Mouse (Mus musculus): ENCODE results near the gene Mrps11. TPM values are rescaled to one million over a fixed set of nuclear protein-coding genes. Genes with fewer than 3 reads are reported as not detected.

Gene Mrps11
- polyA plus RNA-seq, 1 experiment from 2014 or later, result 80.9 TPM

DNA sequence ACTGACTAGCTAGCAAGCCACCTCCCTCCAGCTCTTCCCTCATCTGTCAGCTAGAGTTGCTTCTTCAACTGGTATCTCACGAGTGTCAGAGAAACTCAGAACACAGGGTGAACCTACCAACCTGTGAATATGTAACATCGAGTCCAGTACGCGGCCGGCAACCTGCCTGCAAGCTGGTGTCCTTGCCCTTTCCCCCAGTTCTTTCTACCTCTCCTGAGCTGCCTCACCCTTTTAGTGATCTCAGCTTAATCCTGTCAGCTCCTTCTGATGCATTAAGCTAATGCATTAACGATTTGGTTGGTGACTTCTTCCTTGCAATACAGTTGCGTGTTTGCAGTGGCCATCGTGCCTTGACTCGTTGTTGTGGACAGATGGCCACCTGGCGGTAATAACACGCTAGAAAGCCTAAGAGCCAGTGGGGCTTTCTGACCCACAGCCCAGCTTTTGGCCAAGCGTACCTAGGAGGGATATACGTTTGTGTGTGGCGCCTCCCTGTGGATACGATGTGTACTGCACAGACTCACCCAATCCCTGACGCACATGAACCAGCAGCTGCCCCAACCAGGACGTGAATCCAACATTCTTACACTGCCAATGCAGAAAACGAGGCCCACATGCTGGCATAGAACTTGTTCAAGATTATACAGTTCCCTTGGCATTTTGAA lies 16.8 kb upstream of the Mrps11 start:
- peak; percentile 56; the same call in 1 of the 2 replicates for ATAC-seq (replicated peaks; ENCODE audit: low FRiP score)
- H3K4me2 ChIP-seq, result peak overlapping the region; percentile 28; the same call in 1 of the 2 replicates
- no peaks in the 10 kb centered on the region for H3K27me3 ChIP-seq
- H3K36me3 ChIP-seq, result no peaks in the 10 kb centered on the region
- H3K4me1 ChIP-seq, result no peaks in the 10 kb centered on the region
- WGBS, result 20% methylated on average over 18 of the region's 18 CpGs
- no peak overlapping the region for H3K4me3 ChIP-seq (replicated peaks)
- H3K27ac ChIP-seq, result no peak overlapping the region
- H3K9ac ChIP-seq, result no peak overlapping the region
- no peaks in the 10 kb centered on the region for H3K9me3 ChIP-seq (replicated peaks)

DNA sequence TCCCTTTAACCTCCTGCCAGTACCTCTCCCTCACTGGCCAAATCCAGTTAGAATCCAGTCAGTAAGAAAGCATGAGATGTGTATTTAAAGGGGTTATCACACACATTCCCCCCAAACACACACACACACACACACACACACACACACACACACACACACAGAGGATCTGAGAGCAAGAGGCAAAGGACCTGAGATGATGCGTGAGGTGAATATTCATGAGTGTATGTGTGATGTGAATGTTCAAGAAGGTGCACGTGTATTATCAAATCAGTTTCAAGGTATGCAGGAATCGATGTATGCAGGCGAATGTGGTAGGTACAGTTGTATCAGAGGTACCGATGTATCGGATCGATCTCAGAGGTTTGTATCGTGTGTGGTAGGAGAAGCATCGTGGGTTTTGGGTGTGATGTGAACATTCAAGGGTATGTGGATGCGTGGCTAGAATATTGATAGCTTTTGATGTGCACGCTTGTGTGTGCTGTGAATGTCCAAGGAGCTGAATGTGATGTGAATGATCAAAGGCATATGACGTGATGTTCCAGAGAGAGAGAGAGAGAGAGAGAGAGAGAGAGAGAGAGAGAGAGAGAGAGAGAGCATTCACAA lies 14.9 kb upstream of the Mrps11 start:
- Histone ChIP-seq H3K4me2 (no peak overlapping the region), H3K4me3 (replicated peaks) (no peak overlapping the region), H3K9ac (no peak overlapping the region), H3K27ac (no peak overlapping the region), H3K36me3 (peaks cover 3% of the 10 kb centered on the region), H3K27me3 (no peaks in the 10 kb centered on the region), H3K4me1 (no peaks in the 10 kb centered on the region), H3K9me3 (replicated peaks) (no peaks in the 10 kb centered on the region)
- WGBS, result 86% methylated on average over 12 of the region's 12 CpGs
- ATAC-seq (replicated peaks; ENCODE audit: low FRiP score), result no peak

DNA sequence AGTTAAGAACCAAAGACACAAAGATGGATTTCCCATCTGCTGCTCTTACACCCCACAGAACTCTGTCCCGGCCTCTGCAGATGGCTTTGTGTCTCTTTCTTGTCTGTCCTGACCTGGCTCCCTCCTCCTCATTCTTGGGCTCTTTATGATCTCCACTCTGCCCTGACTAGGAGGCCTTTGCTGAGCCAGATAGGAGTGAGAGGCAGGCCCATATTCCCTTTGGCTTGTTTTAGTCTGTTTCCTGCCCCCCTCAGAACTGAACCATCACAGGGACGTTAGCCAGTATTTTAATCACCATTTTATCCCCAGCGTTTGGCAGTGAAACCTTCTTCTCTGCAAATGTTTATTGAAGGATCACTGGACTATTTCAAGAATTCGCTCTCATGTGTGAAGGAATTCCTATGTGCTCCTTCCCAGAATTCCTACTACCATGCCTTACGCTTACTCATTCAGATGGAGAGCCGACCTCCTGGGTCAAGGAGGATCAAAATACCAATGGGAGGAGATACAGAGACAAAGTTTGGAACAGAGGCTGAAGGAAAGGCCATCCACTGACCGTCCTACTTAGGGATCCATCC lies 13.8 kb upstream of the Mrps11 start:
- no peak overlapping the region for H3K4me2 ChIP-seq
- H3K9ac ChIP-seq, result no peak overlapping the region
- H3K36me3 ChIP-seq, result peaks cover 14% of the 10 kb centered on the region
- H3K4me1 ChIP-seq, result no peaks in the 10 kb centered on the region
- H3K27me3 ChIP-seq, result no peaks in the 10 kb centered on the region
- 0 out of 2 replicates have a peak overlapping the region, but pooled peaks have one; percentile 9 for H3K27ac ChIP-seq
- no peak for ATAC-seq (replicated peaks; ENCODE audit: low FRiP score)
- no peak overlapping the region for H3K4me3 ChIP-seq (replicated peaks)
- WGBS, result 55% methylated on average over 7 of the region's 7 CpGs
- H3K9me3 ChIP-seq (replicated peaks), result no peaks in the 10 kb centered on the region

DNA sequence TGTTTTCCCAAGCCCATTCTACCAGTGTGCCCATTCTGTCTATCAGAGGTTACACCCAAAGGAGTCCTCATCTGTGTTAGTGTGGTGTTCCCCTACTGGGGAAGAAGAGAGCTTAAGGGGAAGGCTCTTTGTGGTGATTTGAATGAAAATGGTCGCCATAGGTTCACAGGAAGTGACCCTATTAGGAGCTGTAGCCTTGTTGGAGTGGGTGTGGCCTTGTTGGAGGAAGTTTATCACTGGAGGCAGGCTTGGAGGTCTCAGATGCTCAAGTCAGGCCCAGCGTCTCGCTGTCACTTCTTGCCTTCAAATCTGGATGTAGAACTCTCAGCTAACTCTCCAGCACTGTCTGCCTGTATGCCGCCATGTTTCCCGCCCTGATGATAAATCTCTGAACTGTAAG lies 12.0 kb upstream of the Mrps11 start:
- no peak overlapping the region for H3K4me3 ChIP-seq (replicated peaks)
- no peaks in the 10 kb centered on the region for H3K9me3 ChIP-seq (replicated peaks)
- H3K27ac ChIP-seq, result no peak overlapping the region
- no peak overlapping the region for H3K9ac ChIP-seq
- no peak overlapping the region for H3K4me2 ChIP-seq
- no peak for ATAC-seq (replicated peaks; ENCODE audit: low FRiP score)
- no peaks in the 10 kb centered on the region for H3K27me3 ChIP-seq
- 85% methylated on average over 5 of the region's 5 CpGs for WGBS
- no peaks in the 10 kb centered on the region for H3K4me1 ChIP-seq
- H3K36me3 ChIP-seq, result peaks cover 31% of the 10 kb centered on the region

DNA sequence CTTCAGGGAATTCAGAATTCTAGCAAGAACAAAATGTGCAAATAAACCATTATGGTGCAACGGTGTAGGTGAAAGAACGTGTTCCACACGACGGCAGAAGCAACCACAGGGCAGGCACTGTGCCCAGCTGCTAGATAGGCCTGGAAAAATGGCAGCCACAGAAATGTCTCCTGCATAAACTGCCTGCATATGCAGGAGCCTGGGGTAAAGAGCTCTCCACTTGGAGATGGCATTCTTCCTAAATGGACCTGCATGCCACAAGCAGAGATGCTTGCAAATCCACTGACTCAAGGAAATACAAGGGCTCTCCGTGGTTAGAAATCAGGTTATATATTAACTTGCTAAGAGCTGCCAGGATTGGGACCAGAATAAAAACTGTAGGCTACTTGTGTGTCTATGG lies 4.2 kb upstream of the Mrps11 start:
- peaks cover 14% of the 10 kb centered on the region for H3K4me1 ChIP-seq
- peaks cover 73% of the 10 kb centered on the region for H3K36me3 ChIP-seq
- no peak for ATAC-seq (replicated peaks; ENCODE audit: low FRiP score)
- no peak overlapping the region for H3K4me3 ChIP-seq (replicated peaks)
- no peak overlapping the region for H3K9ac ChIP-seq
- no peaks in the 10 kb centered on the region for H3K27me3 ChIP-seq
- no peaks in the 10 kb centered on the region for H3K9me3 ChIP-seq (replicated peaks)
- no peak overlapping the region for H3K4me2 ChIP-seq
- H3K27ac ChIP-seq, result no peak overlapping the region
- 84% methylated on average over 5 of the region's 5 CpGs for WGBS

DNA sequence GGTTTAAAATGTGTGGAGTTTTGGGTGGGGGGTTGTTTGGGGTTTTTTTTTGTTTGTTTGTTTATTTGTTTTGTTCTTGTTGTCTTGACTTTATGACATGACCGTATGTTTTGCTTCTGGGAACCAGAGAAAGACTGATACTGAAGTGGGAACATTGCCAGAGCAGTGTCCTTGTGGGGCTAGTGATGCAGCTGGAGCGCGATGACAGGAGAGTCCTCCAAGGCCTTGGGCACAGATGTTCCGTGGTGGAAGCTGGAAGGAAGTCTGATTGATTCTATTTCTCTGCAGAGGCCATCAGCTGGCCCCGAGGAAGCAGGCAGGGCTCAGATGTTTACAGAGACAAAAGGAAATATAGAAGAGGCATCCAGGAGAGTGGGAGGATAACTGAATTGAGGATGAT lies 3.0 kb downstream of the Mrps11 start:
- Histone ChIP-seq H3K9ac (no peak overlapping the region), H3K4me2 (no peak overlapping the region)

DNA sequence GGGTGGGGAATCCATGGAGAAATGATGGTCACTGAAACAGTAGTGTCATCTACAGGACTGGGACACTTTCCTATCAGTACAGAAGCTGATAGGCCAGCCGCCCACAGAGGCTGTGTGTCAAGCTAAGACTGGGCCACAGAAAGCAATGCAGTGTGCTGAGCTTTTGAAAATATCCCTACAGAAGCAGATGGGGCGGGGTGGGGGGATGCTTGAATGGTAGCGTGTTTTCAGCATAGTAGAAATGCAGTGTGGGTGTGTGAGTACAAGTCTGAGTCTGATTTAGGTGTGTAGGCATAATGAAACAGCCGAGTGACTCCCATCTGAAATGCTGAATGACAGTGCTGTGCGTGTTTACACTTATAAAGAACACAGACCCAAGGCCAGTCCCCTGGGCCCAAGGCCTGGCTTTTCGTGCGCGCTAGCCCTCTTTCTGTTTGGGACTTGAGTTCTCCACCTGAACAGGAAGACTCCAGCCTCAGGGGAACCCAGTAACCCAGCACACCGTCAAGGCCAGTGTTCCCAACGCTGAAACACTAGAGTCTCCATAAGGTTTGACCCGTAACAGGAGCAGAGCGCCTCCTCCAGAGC lies 5.0 kb downstream of the Mrps11 start:
- Histone ChIP-seq H3K27ac (no peak overlapping the region), H3K4me1 (peaks cover 11% of the 10 kb centered on the region), H3K9ac (no peak overlapping the region), H3K4me3 (replicated peaks) (no peak overlapping the region), H3K27me3 (no peaks in the 10 kb centered on the region), H3K9me3 (replicated peaks) (no peaks in the 10 kb centered on the region), H3K36me3 (peaks cover 70% of the 10 kb centered on the region), H3K4me2 (no peak overlapping the region)
- 85% methylated on average over 12 of the region's 12 CpGs for whole genome bisulfite sequencing
- no peak for ATAC-seq (replicated peaks; ENCODE audit: low FRiP score)

More for the DNA sequence above, 3.0 kb downstream of the Mrps11 start:
- H3K27ac ChIP-seq, result no peak overlapping the region
- H3K4me1 ChIP-seq, result peaks cover 23% of the 10 kb centered on the region
- ATAC-seq (replicated peaks; ENCODE audit: low FRiP score), result no peak
- 75% methylated on average over 5 of the region's 5 CpGs for WGBS
- H3K27me3 ChIP-seq, result no peaks in the 10 kb centered on the region
- no peaks in the 10 kb centered on the region for H3K9me3 ChIP-seq (replicated peaks)
- H3K36me3 ChIP-seq, result peaks cover 56% of the 10 kb centered on the region
- H3K4me3 ChIP-seq (replicated peaks), result no peak overlapping the region

DNA sequence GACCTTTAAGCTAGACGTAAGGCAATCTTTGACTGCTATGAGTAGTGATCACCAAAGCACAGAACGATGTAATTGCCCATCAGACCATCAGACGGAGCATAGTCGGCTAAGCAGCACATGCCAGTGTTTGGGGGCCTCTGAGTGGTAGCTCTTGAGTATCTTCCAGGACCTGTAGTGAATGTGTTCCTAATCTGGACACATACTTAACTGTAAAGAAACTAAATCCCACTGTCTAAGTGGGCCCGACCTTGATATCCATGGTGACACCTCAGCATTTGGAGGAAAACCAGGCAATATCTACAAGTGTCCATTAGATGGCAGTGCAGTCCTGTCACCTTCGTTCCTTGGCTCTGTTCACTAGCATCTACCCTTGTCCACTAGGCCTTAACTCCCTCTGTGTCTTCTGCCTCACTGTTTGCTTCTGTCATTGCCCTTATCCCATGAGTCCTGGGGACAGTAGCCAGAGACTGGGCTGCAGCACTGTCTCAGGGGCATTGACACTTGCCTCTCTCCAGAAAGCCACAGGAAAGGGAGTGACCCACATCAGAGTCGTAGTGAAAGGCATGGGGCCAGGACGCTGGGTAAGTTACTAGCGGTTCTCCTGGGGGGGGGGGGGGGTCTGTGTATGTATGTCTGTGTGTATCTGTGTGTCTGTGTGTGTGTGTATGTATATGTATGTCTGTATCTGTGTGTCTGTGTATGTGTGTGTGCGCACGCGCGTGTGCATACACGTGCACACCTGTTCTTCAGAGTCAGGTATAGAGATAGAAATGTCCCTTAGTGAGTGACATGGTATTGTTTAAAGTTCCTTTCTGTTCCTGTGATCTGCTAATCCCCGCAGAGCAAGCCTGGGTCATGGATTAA lies 8.7 kb downstream of the Mrps11 start:
- Histone ChIP-seq H3K4me2 (no peak overlapping the region), H3K4me3 (replicated peaks) (no peak overlapping the region), H3K27me3 (no peaks in the 10 kb centered on the region), H3K36me3 (peaks cover 62% of the 10 kb centered on the region), H3K27ac (no peak overlapping the region), H3K9ac (no peak overlapping the region), H3K9me3 (replicated peaks) (no peaks in the 10 kb centered on the region), H3K4me1 (no peaks in the 10 kb centered on the region)
- 80% methylated on average over 15 of the region's 15 CpGs for WGBS
- ATAC-seq (replicated peaks; ENCODE audit: low FRiP score), result 0 out of 2 replicates have a peak, but pooled peaks have one; percentile 41

DNA sequence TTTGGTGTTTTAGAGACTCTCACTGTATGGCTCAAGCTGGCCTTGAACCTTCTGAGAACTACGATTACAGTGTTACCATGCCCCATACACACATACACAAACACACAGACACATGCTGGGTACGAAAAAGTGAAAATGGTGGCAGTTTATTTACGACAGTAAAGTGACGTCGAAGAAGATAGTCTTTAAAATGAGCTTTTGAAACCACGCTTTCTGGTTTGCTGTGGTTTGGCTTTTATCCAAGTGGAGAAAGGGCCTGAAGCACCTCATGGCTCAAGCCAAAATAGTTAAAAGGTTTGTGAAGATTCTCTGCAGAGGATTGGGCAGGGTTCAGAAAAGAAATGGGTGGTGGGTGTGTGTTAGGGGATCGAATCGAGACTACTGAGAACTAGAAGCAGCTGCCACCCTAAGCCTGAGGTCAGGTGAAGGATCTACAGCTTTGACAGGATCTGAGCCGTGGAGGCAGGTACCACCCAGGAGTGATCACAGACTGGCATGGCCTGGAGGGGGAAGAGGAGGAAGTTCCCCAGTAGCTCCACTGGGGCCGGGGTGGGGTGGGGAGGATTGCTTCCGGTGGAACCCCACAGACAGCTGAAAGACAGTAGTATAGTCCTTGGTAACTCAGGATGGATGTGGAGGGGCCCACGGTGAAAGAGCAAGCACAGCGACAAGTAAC lies 11.1 kb downstream of the Mrps11 start:
- H3K27ac ChIP-seq, result no peak overlapping the region
- no peak overlapping the region for H3K4me2 ChIP-seq
- no peak overlapping the region for H3K4me3 ChIP-seq (replicated peaks)
- no peak for ATAC-seq (replicated peaks; ENCODE audit: low FRiP score)
- WGBS, result 80% methylated on average over 13 of the region's 13 CpGs
- H3K9ac ChIP-seq, result no peak overlapping the region
- no peaks in the 10 kb centered on the region for H3K4me1 ChIP-seq
- no peaks in the 10 kb centered on the region for H3K9me3 ChIP-seq (replicated peaks)
- H3K36me3 ChIP-seq, result peaks cover 44% of the 10 kb centered on the region
- H3K27me3 ChIP-seq, result no peaks in the 10 kb centered on the region

DNA sequence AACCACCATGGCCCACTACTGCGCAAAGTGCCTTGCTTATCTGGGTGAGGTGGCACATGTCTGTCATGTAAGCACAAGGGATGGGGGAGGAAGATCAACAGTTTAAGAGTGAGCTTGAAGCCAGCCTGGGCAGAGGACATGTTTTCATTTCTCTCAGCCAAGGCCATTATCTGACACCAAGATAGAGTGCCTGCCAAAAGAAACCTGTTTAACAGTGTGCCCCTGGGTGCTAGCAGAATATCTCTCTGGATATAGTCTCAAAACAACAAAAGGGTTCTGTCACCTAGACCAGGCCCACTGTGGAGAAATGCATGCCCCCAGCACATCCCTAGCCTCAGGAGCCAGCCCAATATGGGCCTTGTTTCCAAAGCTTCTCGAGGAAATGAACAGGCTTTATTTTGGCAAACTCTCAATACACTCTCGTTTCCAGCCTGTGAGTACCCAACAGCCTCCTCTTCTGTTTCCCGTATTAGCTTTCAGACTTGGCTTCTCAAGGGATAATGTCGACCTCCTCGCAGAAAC lies 11.7 kb downstream of the Mrps11 start:
- H3K4me2 ChIP-seq, result no peak overlapping the region
- H3K36me3 ChIP-seq, result peaks cover 38% of the 10 kb centered on the region
- H3K27me3 ChIP-seq, result no peaks in the 10 kb centered on the region
- WGBS, result 62% methylated on average over 6 of the region's 6 CpGs
- H3K9me3 ChIP-seq (replicated peaks), result no peaks in the 10 kb centered on the region
- H3K27ac ChIP-seq, result no peak overlapping the region
- ATAC-seq (replicated peaks; ENCODE audit: low FRiP score), result no peak
- H3K4me1 ChIP-seq, result no peaks in the 10 kb centered on the region
- no peak overlapping the region for H3K4me3 ChIP-seq (replicated peaks)
- H3K9ac ChIP-seq, result no peak overlapping the region

DNA sequence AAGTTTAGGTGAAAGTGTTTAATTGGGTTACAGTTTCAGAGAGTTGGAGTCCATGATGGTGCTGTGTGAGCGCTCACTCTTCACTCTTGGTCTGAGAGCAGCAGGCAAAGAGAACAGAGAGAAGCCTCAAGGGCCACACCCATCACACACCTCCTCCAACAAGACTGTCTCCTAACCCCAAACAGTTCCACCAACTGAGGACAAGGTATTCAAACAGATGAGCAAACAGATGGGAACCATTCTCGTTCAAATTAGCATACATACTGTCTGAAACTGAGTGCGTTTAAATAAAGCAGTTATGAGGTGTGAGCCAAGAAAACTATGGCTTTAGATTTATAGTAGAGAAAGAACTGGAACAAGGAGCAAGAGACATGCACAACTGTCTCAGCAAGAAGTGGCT lies 13.7 kb downstream of the Mrps11 start:
- Histone ChIP-seq H3K4me1 (no peaks in the 10 kb centered on the region), H3K9me3 (replicated peaks) (no peaks in the 10 kb centered on the region), H3K27me3 (no peaks in the 10 kb centered on the region), H3K4me2 (no peak overlapping the region), H3K27ac (no peak overlapping the region), H3K4me3 (replicated peaks) (no peak overlapping the region), H3K36me3 (peaks cover 19% of the 10 kb centered on the region), H3K9ac (no peak overlapping the region)
- ATAC-seq (replicated peaks; ENCODE audit: low FRiP score), result no peak
- 94% methylated on average over 3 of the region's 3 CpGs for WGBS
